Mouse (Mus musculus): ENCODE results near the gene Mecom. TPM values are rescaled to one million over a fixed set of nuclear protein-coding genes. Genes with fewer than 3 reads are reported as not detected.

Gene Mecom
- polyA plus RNA-seq, 1 experiment from 2014 or later = 41.8 TPM

- H3K4me1 ChIP-seq (ENCODE audit: control insufficient read depth, insufficient read depth, low read length) = peaks cover 3% of the 10 kb centered on the region
- no peak overlapping the region for H3K4me2 ChIP-seq
- H3K27me3 ChIP-seq (ENCODE audit: control insufficient read depth, insufficient read depth, low read length) = no peaks in the 10 kb centered on the region
- no peaks in the 10 kb centered on the region for H3K9me3 ChIP-seq (replicated peaks; ENCODE audit: control insufficient read depth, low read length)
- no peak for ATAC-seq (replicated peaks; ENCODE audit: insufficient number of reproducible peaks, low FRiP score, low TSS enrichment)
- 64% methylated on average over 4 of the region's 4 CpGs for WGBS (ENCODE audit: insufficient replicate concordance)
- no peak overlapping the region for H3K9ac ChIP-seq (ENCODE audit: low read depth, low read length)
- no peak overlapping the region for H3K27ac ChIP-seq (ENCODE audit: low read depth, low read length)
- no peaks in the 10 kb centered on the region for H3K36me3 ChIP-seq (ENCODE audit: control insufficient read depth, insufficient read depth, low read length)
- H3K4me3 ChIP-seq (ENCODE audit: low read depth, low read length) = no peak overlapping the region
These were observed 152.9 kb downstream of the Mecom start for GRCm38 (mm10) chr3:30394911-30395310.

DNA sequence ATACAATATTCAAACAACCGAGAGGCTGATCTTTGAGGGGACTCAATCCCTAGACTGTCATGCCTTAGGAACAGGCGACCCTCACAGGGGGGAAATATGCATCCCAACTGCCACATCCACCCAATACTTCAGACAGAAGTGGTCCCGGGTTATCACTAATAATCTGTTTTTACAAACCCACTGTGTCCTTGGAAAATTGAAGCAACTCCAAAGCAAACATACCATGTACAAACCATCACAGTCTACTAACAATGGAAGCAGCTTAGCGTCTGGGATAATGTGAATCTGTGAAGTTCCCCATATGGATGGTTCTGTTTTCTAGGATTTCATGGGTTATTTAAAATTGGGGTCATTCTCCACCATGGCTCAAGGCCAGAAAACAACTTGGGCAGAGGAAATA is 155.1 kb downstream of the Mecom start:
- no peak overlapping the region for H3K4me3 ChIP-seq (ENCODE audit: low read depth, low read length)
- H3K27me3 ChIP-seq (ENCODE audit: control insufficient read depth, insufficient read depth, low read length) = no peaks in the 10 kb centered on the region
- no peaks in the 10 kb centered on the region for H3K36me3 ChIP-seq (ENCODE audit: control insufficient read depth, insufficient read depth, low read length)
- WGBS (ENCODE audit: insufficient replicate concordance) = 38% methylated on average over 4 of the region's 4 CpGs
- H3K27ac ChIP-seq (ENCODE audit: low read depth, low read length) = no peak overlapping the region
- no peak overlapping the region for H3K9ac ChIP-seq (ENCODE audit: low read depth, low read length)
- peaks cover 3% of the 10 kb centered on the region; the same call in 1 of the 2 replicates for H3K4me1 ChIP-seq (ENCODE audit: control insufficient read depth, insufficient read depth, low read length)
- ATAC-seq (replicated peaks; ENCODE audit: insufficient number of reproducible peaks, low FRiP score, low TSS enrichment) = 0 out of 2 replicates have a peak, but pooled peaks have one; percentile 46
- no peak overlapping the region for H3K4me2 ChIP-seq
- no peaks in the 10 kb centered on the region for H3K9me3 ChIP-seq (replicated peaks; ENCODE audit: control insufficient read depth, low read length)

DNA sequence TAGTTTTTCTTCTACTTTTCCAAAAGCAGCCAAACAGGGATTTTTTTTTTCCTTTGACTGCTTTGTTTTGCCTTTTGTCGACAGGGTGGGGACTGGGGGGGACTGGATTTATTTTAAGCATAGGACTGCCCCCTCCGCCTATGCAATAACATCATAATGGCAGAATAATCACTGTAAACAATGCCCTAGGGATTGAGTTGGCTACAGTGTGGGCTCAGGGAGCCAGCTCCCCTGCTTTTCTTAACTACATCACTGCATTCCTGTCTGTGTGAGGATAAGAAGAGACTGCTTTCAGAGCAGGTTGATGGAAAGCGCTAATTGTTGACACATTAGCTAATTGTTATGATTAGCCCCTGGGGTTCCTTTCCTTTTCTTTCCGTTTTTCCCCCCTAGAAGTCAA is 155.6 kb downstream of the Mecom start:
- 12% methylated on average over 4 of the region's 4 CpGs for WGBS (ENCODE audit: insufficient replicate concordance)
- ATAC-seq (replicated peaks; ENCODE audit: insufficient number of reproducible peaks, low FRiP score, low TSS enrichment) = 0 out of 2 replicates have a peak, but pooled peaks have one; percentile 42
- no peak overlapping the region for H3K9ac ChIP-seq (ENCODE audit: low read depth, low read length)

GRCm38 (mm10) chr3:30390346-30390745 is 157.5 kb downstream of the Mecom start:
- H3K9me3 ChIP-seq (replicated peaks; ENCODE audit: control insufficient read depth, low read length) = no peaks in the 10 kb centered on the region
- no peak for ATAC-seq (replicated peaks; ENCODE audit: insufficient number of reproducible peaks, low FRiP score, low TSS enrichment)

More for the DNA sequence above, 155.6 kb downstream of the Mecom start:
- H3K4me3 ChIP-seq (ENCODE audit: low read depth, low read length) = no peak overlapping the region
- H3K9me3 ChIP-seq (replicated peaks; ENCODE audit: control insufficient read depth, low read length) = no peaks in the 10 kb centered on the region
- no peaks in the 10 kb centered on the region for H3K27me3 ChIP-seq (ENCODE audit: control insufficient read depth, insufficient read depth, low read length)
- no peak overlapping the region for H3K27ac ChIP-seq (ENCODE audit: low read depth, low read length)
- H3K4me1 ChIP-seq (ENCODE audit: control insufficient read depth, insufficient read depth, low read length) = peaks cover 3% of the 10 kb centered on the region; the same call in 1 of the 2 replicates
- no peaks in the 10 kb centered on the region for H3K36me3 ChIP-seq (ENCODE audit: control insufficient read depth, insufficient read depth, low read length)
- H3K4me2 ChIP-seq = no peak overlapping the region

DNA sequence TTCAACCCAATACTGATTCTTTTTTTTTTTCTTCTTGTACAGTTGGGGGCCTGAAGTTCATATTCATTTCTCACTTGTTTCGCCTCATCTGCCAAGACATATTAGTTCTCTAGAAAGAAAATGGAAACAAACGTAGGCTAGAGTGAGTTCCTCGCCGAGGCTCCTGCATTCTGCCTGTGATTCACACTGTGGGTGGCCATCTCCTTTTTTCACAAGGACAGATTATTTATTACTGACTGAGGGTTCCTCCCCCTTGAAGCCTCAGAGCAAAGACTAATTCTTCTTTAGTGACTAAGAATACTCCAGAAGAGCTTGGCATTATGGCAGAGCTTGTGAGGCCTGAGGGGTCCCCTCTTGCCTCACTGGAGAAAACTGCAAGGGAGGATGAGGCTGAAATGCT is 167.5 kb downstream of the Mecom start:
- Histone ChIP-seq H3K4me1 (ENCODE audit: control insufficient read depth, insufficient read depth, low read length) (0 out of 2 replicates have a peak, but pooled peaks cover 4% of the 10 kb centered on the region), H3K36me3 (ENCODE audit: control insufficient read depth, insufficient read depth, low read length) (no peaks in the 10 kb centered on the region), H3K27ac (ENCODE audit: low read depth, low read length) (no peak overlapping the region), H3K9ac (ENCODE audit: low read depth, low read length) (no peak overlapping the region), H3K4me2 (no peak overlapping the region), H3K27me3 (ENCODE audit: control insufficient read depth, insufficient read depth, low read length) (no peaks in the 10 kb centered on the region), H3K4me3 (ENCODE audit: low read depth, low read length) (no peak overlapping the region), H3K9me3 (replicated peaks; ENCODE audit: control insufficient read depth, low read length) (no peaks in the 10 kb centered on the region)
- ATAC-seq (replicated peaks; ENCODE audit: insufficient number of reproducible peaks, low FRiP score, low TSS enrichment) = no peak
- 66% methylated on average over 4 of the region's 4 CpGs for whole genome bisulfite sequencing (ENCODE audit: insufficient replicate concordance)

More at GRCm38 (mm10) chr3:30390346-30390745, 157.5 kb downstream of the Mecom start:
- Histone ChIP-seq H3K36me3 (ENCODE audit: control insufficient read depth, insufficient read depth, low read length) (no peaks in the 10 kb centered on the region), H3K27me3 (ENCODE audit: control insufficient read depth, insufficient read depth, low read length) (no peaks in the 10 kb centered on the region), H3K27ac (ENCODE audit: low read depth, low read length) (no peak overlapping the region), H3K9ac (ENCODE audit: low read depth, low read length) (no peak overlapping the region), H3K4me1 (ENCODE audit: control insufficient read depth, insufficient read depth, low read length) (peaks cover 3% of the 10 kb centered on the region; the same call in 1 of the 2 replicates), H3K4me2 (no peak overlapping the region), H3K4me3 (ENCODE audit: low read depth, low read length) (no peak overlapping the region)
- WGBS (ENCODE audit: insufficient replicate concordance) = 77% methylated on average over 5 of the region's 5 CpGs

GRCm38 (mm10) chr3:30379301-30379700 is 168.5 kb downstream of the Mecom start:
- no peak for ATAC-seq (replicated peaks; ENCODE audit: insufficient number of reproducible peaks, low FRiP score, low TSS enrichment)
- H3K9me3 ChIP-seq (replicated peaks; ENCODE audit: control insufficient read depth, low read length) = no peaks in the 10 kb centered on the region
- no peak overlapping the region for H3K9ac ChIP-seq (ENCODE audit: low read depth, low read length)
- no peaks in the 10 kb centered on the region for H3K27me3 ChIP-seq (ENCODE audit: control insufficient read depth, insufficient read depth, low read length)
- no peak overlapping the region for H3K4me2 ChIP-seq
- H3K4me3 ChIP-seq (ENCODE audit: low read depth, low read length) = no peak overlapping the region
- H3K27ac ChIP-seq (ENCODE audit: low read depth, low read length) = no peak overlapping the region
- H3K4me1 ChIP-seq (ENCODE audit: control insufficient read depth, insufficient read depth, low read length) = 0 out of 2 replicates have a peak, but pooled peaks cover 4% of the 10 kb centered on the region
- H3K36me3 ChIP-seq (ENCODE audit: control insufficient read depth, insufficient read depth, low read length) = no peaks in the 10 kb centered on the region
- WGBS (ENCODE audit: insufficient replicate concordance) = 33% methylated on average over 6 of the region's 6 CpGs

GRCm38 (mm10) chr3:30371472-30371871 is 176.3 kb downstream of the Mecom start:
- ATAC-seq (replicated peaks; ENCODE audit: insufficient number of reproducible peaks, low FRiP score, low TSS enrichment) = no peak
- H3K4me1 ChIP-seq (ENCODE audit: control insufficient read depth, insufficient read depth, low read length) = 0 out of 2 replicates have a peak, but pooled peaks cover 2% of the 10 kb centered on the region
- no peaks in the 10 kb centered on the region for H3K27me3 ChIP-seq (ENCODE audit: control insufficient read depth, insufficient read depth, low read length)
- no peak overlapping the region for H3K4me3 ChIP-seq (ENCODE audit: low read depth, low read length)
- H3K4me2 ChIP-seq = no peak overlapping the region
- H3K9ac ChIP-seq (ENCODE audit: low read depth, low read length) = no peak overlapping the region
- no peaks in the 10 kb centered on the region for H3K36me3 ChIP-seq (ENCODE audit: control insufficient read depth, insufficient read depth, low read length)
- no peak overlapping the region for H3K27ac ChIP-seq (ENCODE audit: low read depth, low read length)
- WGBS (ENCODE audit: insufficient replicate concordance) = 41% methylated on average over 7 of the region's 7 CpGs
- no peaks in the 10 kb centered on the region for H3K9me3 ChIP-seq (replicated peaks; ENCODE audit: control insufficient read depth, low read length)

DNA sequence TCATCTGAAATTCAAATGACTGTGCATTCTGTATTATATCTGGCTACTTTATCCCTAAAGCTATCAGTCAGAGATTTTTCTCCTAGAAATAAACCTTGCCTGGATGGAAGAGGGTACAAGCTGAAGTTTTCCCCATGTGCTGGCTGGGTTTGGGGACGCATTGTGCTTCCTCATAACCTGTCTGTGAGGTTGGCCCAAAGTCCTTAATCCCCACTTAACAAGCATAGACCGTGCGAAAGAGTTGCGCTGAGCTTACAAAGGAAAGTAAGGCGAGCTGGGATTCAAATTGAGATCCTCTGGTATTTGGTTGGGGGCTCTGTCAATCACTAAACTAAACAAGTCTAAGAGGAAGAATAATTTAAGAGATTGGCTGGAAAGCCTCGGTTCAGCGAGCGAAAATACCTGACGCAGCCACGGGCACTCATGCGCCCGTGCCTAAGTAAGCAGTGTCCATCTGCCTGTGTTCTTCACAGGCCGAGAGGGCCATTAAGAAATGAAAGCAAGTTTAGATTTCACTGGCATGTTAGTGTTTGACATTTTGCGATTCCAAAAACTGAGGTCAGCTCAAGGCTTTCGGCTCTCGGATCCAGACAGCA is 176.8 kb downstream of the Mecom start:
- no peaks in the 10 kb centered on the region for H3K27me3 ChIP-seq (ENCODE audit: control insufficient read depth, insufficient read depth, low read length)
- no peak overlapping the region for H3K4me2 ChIP-seq
- H3K4me3 ChIP-seq (ENCODE audit: low read depth, low read length) = no peak overlapping the region
- no peak for ATAC-seq (replicated peaks; ENCODE audit: insufficient number of reproducible peaks, low FRiP score, low TSS enrichment)
- no peaks in the 10 kb centered on the region for H3K36me3 ChIP-seq (ENCODE audit: control insufficient read depth, insufficient read depth, low read length)
- H3K4me1 ChIP-seq (ENCODE audit: control insufficient read depth, insufficient read depth, low read length) = 0 out of 2 replicates have a peak, but pooled peaks cover 2% of the 10 kb centered on the region
- no peak overlapping the region for H3K27ac ChIP-seq (ENCODE audit: low read depth, low read length)
- WGBS (ENCODE audit: insufficient replicate concordance) = 73% methylated on average over 16 of the region's 16 CpGs
- no peaks in the 10 kb centered on the region for H3K9me3 ChIP-seq (replicated peaks; ENCODE audit: control insufficient read depth, low read length)
- no peak overlapping the region for H3K9ac ChIP-seq (ENCODE audit: low read depth, low read length)

DNA sequence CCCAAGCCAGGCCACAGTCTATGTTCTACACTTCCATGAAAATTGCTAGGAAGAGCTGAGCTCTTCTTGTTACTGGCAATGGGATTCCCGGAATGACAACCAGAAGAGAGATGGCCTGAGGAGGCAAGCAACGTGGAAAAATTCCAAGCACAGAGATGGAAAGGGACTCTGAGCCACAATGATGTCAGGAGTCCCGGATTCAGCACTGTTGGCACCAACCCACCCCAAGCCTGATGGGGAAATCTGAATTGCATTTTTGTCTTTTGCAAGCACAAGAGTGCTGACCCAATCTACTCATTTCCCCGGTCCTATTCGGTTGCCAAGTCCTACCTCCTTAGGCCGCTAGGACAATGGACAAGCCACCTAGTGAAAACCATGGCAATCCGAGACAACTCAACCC is 181.2 kb downstream of the Mecom start:
- ATAC-seq (replicated peaks; ENCODE audit: insufficient number of reproducible peaks, low FRiP score, low TSS enrichment) = no peak
- no peak overlapping the region for H3K4me3 ChIP-seq (ENCODE audit: low read depth, low read length)
- WGBS (ENCODE audit: insufficient replicate concordance) = 85% methylated on average over 7 of the region's 7 CpGs
- H3K4me2 ChIP-seq = no peak overlapping the region
- no peaks in the 10 kb centered on the region for H3K36me3 ChIP-seq (ENCODE audit: control insufficient read depth, insufficient read depth, low read length)
- no peaks in the 10 kb centered on the region for H3K27me3 ChIP-seq (ENCODE audit: control insufficient read depth, insufficient read depth, low read length)
- no peak overlapping the region for H3K27ac ChIP-seq (ENCODE audit: low read depth, low read length)
- H3K9ac ChIP-seq (ENCODE audit: low read depth, low read length) = no peak overlapping the region
- 0 out of 2 replicates have a peak, but pooled peaks cover under 1% of the 10 kb centered on the region for H3K4me1 ChIP-seq (ENCODE audit: control insufficient read depth, insufficient read depth, low read length)
- no peaks in the 10 kb centered on the region for H3K9me3 ChIP-seq (replicated peaks; ENCODE audit: control insufficient read depth, low read length)
